Mouse (Mus musculus) heart, postnatal 10 days (tissue): ENCODE data around the gene AC124108.1. TPM values are rescaled to one million over a fixed set of nuclear protein-coding genes. Genes with fewer than 3 reads are reported as not detected.

Experiments used
- DNase-seq, 2 experiments: peaks; one replicate each; pipeline ENCODE4 v3.0.0; 2021
- intact Hi-C: fragments of 180-260 bp; cut with DNase I; formaldehyde crosslinking; loops from one replicate; pipeline ENCODE4 v1.15.1; 2025
- total RNA-seq, 2 experiments: library from RNA; stranded (reverse); gene quantifications; 2 replicates each; pipeline ENCODE4 v1.2.3; 2021

The AC124108.1 gene
- total RNA-seq, 2 experiments from 2014 or later: not detected

DNA sequence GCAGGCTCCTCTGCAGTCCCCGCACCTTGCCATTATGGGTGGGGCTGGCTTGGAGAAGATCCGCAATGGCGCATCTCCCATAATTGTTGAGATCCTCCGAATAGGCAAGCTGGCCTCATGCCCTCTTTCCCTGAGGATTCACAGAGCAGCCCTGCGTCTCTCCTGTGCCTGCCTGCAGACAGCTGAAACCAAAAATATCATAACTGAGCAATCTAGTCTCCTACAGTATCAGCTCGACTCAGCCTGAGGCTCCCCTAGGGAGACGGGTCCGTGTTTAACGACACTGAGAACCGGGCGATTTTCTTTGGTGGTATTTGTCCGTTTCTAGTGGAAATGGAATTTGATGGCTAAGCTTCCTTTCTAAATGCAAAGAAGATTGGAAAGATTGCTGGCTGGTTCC, 8.7 kb downstream of the AC124108.1 start:
- intact Hi-C loops: no loop called here
- no peak for DNase-seq

DNA sequence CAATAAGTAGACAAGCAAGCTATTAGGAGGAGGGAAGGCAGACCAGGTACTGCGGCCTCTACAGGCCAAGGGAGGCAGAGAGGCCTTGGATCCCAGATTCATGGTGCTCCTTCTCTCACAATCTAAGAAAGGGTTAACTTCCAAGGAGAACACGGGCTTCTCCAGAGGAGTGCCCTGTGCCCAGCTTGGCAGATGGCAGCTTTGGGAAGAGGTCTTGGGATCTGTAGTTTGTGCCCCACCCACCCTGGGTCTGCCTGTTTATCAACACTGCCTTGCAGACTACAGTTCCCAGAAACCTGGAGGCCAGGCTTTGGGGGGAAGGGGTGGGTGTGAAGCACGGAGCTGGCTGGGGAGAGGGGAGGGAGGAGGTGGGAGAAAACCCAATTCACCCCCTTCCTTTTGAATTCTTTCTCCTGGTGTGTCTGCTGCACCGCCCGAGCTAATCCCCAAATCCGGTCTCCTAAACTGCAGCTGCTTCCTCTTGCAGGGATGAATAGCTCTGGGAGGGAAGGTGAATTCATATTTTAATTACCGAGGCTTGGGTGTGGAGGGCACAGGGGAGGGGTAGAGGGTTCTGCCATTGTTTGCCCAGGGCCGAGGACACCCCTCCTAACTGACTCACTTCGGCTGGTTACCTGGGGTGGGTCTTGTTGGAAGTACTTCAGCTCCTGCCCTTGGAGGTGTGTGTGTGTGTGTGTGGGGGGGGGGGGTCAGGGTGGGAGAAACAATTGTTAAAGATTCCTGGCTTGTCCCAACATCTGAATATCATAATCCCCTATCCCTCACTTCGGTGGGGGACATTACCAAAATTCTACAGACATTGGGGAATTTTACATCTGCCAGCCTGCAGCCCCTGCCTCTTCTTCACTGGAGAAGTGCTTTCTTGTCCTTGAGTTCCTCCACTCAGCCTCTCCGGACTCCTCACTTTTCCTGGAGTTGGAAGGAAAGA, 9.6 kb downstream of the AC124108.1 start:
- no peak for DNase-seq
- intact Hi-C loops: no loop called here

DNA sequence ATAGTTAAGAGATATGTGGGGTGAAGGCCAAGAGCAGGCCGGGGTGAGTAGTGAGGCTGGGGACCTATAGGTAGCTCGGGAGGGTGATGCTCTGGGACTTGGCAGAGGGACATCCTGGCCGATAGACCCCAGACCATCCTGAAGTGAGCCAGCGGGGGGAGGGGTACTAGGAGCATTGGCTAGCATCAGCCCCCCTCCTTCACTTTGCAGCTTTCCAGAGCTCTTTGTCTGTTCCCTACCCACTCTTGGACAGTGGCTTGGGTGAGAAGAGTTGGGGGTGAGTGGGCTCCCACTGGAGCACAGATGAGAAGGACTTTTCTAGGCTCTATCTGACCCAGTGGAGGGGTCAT, 10.2 kb downstream of the AC124108.1 start:
- DNase-seq: no peak
- intact Hi-C loops: no loop called here

DNA sequence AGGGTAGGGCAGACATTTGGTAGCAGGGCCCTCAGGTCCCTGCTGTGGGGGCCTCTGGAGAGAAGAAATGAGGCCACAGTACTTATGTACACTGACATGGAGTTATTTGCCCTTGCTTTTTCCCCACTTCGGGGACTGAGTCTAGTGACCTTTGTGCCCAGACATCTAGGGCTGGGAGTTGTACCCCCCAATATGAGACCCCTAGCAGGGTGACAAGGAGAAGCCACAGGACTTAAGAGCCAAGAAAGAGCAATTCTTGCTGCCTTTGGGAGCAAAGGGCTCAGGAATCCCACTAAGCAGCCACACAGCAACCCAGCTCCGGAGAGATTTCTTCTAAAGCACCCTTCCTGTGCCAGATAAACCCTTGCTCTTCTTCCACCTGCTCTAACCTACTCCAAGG, 10.7 kb downstream of the AC124108.1 start:
- intact Hi-C loops: no loop called here

DNA sequence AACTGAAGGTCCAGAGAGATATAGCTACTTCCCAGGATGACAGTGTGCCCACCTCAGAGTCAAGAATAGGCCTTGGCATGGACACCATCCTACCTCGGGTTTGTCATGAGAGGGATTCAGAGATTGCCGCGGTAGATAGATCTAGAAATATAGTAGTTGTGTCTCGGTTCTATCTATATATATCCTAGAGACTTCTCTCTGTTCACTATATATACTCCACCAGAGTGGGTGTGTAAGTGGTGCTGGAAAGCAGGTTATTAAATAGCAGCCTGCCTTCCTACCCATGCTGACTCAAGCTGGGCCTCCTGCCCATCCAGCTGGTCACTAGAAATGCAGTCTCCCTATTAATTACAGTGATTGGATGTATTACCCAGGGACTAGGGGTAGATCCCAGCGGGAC, 11.5 kb downstream of the AC124108.1 start:
- intact Hi-C loops: no loop called here
- DNase-seq: no peak

More for the DNA sequence above, 10.7 kb downstream of the AC124108.1 start:
- no peak for DNase-seq

DNA sequence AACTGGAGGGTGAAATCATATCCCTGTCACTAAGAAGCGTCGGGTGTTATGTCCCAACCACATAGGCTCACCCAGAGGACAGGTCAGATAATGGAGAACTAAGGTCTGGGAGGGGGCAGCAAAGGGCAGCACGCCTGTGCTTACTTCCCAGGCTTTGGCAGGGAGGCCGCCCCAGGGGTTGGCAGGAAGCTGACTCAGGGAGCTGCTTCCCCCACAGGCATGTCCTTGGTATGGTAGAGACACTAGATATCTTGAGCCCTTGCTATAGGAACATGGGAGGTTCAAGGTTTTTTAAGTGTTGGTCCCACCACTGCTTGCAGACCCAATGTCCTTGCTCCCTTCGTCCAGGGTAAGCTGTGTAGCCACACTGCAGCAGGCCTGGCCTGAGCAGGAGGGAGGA, 14.7 kb downstream of the AC124108.1 start:
- intact Hi-C loops: no loop called here
- no peak for DNase-seq

DNA sequence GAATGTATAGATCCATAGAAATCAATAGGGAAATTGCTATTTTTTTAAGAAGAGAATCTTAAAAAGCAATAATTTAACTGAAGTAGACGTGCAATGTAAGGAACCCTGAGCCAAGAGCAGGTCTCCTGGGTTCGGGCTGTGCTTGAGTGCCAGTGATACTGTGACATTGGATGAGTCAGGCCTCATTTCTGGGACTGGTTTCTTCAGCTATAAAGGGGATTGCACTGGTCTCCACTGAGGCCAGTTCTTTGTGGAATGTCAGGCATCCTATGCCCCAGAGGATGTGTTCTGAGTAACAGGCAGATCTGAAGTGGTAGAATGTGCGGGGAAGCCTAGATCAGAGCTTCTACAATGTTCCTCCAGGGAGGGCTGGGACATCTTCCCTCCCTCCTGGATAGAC, 15.6 kb downstream of the AC124108.1 start:
- intact Hi-C loops: no loop called here
- no peak for DNase-seq

DNA sequence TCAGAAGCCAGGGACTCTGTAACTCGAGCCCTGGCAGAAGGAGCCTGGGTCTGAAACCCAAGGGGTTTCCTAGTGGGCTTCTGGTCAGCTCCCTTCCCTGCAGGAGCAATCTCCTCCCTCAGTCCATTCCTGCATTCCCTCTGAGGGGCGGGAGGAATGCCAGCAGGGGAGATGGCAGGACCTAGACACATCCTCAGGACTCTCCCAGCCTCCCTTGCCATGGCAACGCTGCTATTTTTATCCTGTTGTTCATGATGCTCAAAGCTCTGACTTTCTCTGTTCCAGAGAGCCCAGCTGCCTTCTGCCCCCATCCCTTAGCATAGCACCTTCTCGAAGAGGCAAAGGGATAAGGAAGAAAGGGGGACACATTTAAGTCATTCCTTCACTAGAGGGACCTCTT, 16.9 kb downstream of the AC124108.1 start:
- intact Hi-C loops: no loop called here
- DNase-seq: peak; percentile 29 to 32

DNA sequence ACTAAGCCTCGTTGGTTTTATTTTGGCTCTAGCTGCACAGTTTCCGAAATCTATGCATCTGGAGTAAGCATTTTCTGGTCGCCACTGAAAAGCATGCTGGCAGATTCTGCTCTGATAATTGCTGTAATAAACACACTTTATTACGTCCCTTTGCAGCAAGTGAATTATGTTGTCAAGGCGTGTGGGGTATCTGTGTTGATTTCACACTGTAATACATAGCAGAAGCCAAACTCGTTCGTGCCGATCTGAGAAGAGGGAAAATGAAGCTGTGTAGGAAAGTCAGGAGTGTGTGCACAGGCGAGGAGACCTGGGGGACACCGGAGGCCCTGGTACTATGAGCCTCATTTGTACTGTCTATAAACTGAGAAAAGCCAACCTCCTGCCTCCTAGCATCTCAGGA, 18.1 kb downstream of the AC124108.1 start:
- DNase-seq: no peak
- intact Hi-C loops: no loop called here

DNA sequence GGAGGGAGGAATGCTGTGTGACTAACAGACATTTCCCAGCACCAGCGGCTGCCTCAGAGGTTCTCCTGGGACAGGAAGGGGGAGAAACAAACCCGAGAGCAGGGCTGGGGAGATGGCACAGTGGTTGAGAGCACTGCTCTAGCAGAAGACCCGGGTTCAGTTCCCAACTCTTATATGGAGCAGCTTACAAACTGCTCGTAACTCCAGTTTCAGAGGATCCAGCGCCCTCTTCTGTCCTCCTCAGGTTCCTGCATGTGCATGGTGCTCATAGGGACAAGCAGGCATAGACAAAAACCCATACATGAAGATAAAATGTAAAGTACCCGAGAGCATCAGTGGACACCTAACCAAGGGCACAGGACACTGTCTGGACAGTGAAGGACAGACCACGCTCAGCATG, 19.7 kb downstream of the AC124108.1 start:
- intact Hi-C loops: no loop called here
- peak; percentile 22 to 48 for DNase-seq

DNA sequence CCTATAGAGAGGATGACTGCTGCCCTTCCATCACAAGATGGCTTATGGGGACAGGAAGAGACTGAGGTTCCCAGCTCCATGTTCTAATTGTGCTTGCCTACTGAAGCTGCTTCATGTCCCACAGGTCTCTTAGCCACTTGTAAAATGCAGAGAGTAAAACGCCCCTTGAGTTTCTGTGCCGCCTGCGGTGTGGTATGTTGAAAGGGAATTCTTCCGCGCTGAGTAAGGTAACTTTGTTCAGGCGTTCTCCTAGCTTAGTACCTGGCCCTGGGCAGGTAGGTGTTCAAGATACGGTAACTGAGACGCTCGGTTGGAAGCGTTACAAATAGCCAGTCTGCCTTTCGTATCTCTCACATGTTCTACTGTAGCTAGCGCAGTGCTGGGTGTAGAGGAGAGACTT, 20.4 kb downstream of the AC124108.1 start:
- no peak for DNase-seq
- intact Hi-C loops: loop anchor here (2.0 kb wide), 1 partner anchor 25 kb away; no protein-coding TSS in a partner anchor

DNA sequence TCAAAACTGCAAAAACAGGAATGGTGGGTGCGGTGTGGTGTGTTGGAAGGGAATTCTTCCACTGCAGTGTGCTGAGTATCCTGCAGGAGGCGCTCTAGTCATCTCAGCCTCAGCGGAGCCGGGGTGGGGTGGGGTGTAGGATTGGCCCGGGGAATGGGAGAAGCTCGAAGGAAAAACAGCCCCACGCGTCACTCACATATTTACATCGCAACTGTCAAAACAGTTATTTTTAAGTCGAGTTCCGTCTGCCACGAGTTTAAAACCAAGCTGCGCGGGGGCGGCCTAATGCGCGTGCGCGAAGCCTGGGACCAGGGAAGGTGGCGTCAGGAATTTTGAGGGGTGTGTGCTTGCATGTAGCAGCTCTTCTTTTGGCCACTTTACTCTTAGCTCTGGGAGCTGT, 21.0 kb downstream of the AC124108.1 start:
- intact Hi-C loops: loop anchor here (2.0 kb wide), 1 partner anchor 25 kb away; no protein-coding TSS in a partner anchor
- peak; percentile 41 to 69 for DNase-seq

DNA sequence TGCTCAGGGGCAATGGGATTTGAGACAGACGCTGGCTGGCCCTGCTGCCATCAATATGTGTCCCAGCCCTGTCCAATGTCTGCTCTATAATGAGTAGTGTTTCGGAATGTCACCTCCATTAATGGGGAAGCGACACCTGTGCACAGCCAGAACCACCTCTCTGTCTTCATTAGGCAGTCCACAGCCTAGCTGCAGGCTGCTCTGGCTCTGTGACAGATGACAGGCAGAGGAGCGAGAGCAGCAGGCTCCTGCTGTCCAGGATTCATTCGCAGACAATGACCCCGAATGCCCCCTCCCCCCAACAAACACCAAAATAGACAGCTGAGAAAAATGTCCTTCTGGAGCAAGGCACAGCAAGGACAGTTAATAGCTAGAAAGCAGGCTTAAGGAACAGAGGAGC, 21.8 kb downstream of the AC124108.1 start:
- no peak for DNase-seq
- intact Hi-C loops: loop anchor here (2.0 kb wide), 1 partner anchor 24 kb away; no protein-coding TSS in a partner anchor

DNA sequence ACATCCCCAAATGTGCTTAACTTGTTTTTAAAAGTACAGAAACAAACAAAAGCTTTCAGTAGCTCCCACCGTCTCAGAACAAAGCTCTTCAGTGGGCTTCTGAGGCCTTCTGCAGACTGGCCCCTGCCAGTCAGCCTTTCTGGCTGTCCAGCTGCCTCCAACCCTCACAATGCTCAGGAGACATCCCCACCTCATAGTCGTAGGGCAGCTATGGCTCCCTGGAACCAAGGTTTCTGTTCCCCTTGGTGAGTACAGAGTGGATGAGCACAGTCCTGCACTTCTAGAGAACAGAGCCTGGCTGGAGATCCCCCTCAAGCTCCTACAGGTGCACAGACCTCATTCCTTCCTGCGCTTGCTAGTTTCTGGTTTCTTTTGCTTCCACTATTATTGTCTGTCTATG, 25.0 kb downstream of the AC124108.1 start:
- intact Hi-C loops: no loop called here
- DNase-seq: no peak

DNA sequence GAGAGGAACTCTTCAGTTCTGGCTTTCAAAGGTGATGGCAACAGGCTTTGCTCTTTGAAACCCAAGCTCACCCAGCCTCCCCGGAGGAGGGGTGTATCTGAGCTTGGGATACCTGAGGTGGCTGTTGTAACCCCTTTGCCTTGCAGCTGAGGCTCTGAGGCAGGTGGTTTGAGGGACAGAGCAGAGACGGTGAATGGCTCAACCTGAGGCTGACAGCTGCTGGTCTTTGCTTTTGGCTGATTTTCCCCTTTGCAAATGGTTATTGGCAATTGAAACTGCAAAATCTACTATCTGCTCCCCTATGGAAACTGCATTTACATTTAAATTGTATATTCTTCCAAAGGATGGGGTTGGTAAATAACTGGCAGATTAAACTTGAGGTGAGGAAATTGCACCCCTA, 30.4 kb downstream of the AC124108.1 start:
- no peak for DNase-seq
- intact Hi-C loops: no loop called here

DNA sequence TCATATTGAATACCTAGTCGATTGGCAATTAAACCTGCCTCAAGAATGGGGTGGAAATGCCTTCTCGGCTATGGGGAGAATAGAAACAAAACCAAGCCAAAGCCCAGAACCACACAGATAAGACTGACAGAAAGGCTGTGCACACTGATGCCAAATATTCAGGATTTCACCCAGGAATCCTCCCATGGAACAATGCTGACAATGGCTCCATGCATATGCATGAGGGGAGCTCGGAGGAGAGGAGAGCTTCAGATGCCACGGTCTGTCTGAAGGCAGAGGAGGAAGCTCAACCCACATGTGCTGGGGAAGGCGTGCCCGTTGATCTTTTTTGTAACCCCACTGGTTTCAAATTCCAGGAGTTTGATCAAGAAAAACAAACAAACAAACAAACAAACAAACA, 30.9 kb downstream of the AC124108.1 start:
- intact Hi-C loops: no loop called here

DNA sequence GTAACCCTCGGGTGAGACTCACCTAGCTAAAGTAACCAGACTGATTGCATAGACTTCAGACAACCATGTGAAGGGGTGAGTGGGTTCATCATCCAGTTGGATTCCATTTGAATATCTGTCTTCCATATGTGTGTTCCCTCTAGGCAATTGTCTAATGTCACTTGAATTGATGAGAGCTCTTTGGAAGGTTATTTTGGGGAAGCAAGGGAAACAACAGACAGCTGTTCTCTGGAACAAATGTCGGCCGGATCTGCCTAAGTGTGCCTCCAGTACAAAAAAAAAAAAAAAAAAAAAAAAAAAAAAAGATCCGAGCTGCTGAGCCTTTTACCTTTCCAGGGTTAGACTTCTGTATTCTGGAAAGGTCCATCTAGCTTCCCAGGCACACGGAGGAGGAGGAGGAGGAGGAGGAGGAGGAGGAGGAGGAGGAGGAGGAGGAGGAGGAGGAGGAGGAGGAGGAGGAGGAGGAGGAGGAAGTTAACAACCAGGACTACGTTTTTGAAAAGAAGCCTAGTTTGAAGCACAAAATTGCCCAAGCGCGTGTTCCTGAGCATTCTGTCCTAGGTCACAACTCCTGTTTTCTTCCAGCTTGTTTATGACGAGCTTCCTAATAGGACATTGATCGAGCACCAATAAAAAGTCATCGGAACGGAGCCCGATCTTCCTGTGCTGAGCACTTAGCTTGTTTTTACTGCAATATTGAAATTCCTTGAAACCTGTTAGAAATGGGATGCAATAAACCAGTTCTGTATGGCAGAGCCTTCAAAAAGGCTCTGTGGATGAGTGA, 35.2 kb downstream of the AC124108.1 start:
- intact Hi-C loops: no loop called here
- no peak for DNase-seq

More for the DNA sequence above, 30.9 kb downstream of the AC124108.1 start:
- no peak for DNase-seq

DNA sequence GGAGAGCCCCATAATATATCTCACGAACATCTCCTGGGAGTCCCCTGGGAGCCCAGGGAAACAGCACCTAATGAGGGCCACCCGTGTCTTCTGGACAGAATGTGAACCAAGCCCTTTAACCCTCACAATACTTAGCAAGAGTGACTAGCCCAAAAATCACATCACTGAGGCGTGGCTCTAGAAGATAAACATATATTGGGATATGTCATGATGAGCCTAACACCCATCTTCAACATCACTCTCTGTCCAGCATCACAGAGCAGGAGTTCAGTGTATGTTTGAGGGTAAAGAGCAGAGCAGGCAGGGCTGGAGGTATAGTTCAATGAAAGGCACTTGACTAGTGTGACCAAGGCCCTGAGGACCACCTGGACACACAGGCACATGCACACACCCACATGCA, 38.4 kb downstream of the AC124108.1 start, which contains the start of gene Gm10188:
TSS of gene Gm10188 (minus strand) at position 101 of the 400 bp plus-strand sequence.
- intact Hi-C loops: no loop called here
- no peak for DNase-seq

DNA sequence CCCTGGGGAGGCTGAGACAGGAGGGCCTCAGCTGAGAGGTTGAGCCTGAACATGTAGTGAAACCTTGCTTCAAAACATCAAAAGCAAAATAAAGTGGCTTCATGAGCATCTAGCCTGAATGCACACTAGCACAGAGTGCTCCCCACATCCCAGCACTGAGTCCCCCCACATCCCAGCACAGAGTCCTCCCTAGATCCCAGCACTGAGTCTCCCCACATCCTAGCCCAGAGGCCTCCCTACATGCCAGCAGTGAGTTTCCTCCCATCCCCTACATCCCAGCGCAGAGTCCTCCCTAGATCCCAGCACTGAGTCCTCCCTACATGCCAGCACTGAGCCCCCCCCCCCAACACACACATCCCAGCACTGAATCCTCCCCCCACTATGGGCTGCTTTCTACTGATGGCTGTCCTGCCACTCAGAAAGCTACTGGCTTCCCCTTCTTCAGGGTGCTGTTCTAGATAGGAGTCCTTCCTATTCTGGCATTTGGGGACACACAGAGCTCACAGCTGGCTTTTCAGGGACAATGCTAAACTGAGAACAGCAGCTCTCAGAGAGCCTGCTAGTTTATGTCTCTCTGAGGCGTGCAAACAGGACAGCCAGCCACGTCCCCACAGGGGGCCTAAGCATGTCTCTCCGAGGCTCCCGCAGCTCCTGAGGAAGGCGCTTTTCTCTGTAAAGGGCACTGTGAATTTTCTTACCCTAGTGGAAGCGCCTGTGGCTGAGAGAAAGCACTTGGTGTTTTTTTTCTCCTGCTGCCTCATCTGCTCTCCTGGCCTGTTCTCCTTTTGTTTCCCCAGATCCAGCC, 40.4 kb downstream of the AC124108.1 start:
- intact Hi-C loops: no loop called here

DNA sequence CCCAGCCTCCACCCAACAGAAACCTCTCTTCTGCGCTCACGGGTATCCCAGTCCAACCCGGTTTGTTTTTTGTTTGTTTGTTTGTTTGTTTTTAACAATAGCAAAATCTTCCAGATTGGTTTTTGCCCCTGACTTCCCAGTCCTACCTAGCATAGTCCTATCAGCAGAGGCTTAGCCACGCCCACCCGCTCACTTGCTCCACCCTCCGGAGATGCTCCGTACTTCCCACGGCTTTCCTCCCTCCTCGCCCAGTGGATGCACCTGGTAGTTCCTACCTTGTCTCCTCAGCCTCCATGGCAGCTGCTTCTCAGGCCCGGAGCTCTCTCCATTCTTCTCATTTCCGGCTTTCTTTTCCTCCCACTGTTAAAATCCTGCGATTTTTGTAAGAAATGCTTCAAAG, 42.3 kb downstream of the AC124108.1 start:
- intact Hi-C loops: no loop called here
- peak in 1 of 2 experiments; percentile 34 for DNase-seq

More for the DNA sequence above, 40.4 kb downstream of the AC124108.1 start:
- DNase-seq: no peak
